Mouse (Mus musculus): Measurements from ENCODE around the gene Nudt3. TPM values are rescaled to one million over a fixed set of nuclear protein-coding genes. Genes with fewer than 3 reads are reported as not detected.

Nudt3 gene
- polyA plus RNA-seq (2012; rRNA removed): 24.6 and 24.8 TPM in 2 replicates

GRCm38 (mm10) chr17:27623360-27624326, at the start of gene Nudt3:
Nudt3 (minus strand) TSS chr17:27623495.

GRCm38 (mm10) chr17:27655089-27656010, 32.1 kb upstream of the Nudt3 start, which contains the start of gene Pacsin1:
Pacsin1 (plus strand) TSS chr17:27655509.

GRCm38 (mm10) chr17:27636132-27637020, 13.1 kb upstream of the Nudt3 start, which contains the start of gene Rps10:
Rps10 (minus strand) TSS chr17:27636669.

GRCm38 (mm10) chr17:27634871-27635574, 11.7 kb upstream of the Nudt3 start, which contains the start of gene RPS10-NUDT3:
RPS10-NUDT3 (minus strand) TSS chr17:27635222.

GRCm38 (mm10) chr17:27565163-27565941, 57.9 kb downstream of the Nudt3 start, which contains the start of gene AI413582:
AI413582 (minus strand) TSS chr17:27565756.

GRCm38 (mm10) chr17:27556315-27557011, 66.8 kb downstream of the Nudt3 start, which contains the start of gene Hmga1:
Hmga1 (plus strand) TSS chr17:27556497.

Other genes with a start within 250 kb of the Nudt3 start
- gene Grm4, start 102.1 kb downstream of the Nudt3 start, polyA plus RNA-seq (2012; rRNA removed): 0.01 TPM in 1 of 2 replicates, not detected in the other
- 161 and 166 TPM in 2 replicates for gene Hmga1, start 67.0 kb downstream of the Nudt3 start, polyA plus RNA-seq (2012; rRNA removed)
- 7.9 and 9.2 TPM in 2 replicates for gene AI413582, start 57.7 kb downstream of the Nudt3 start, polyA plus RNA-seq (2012; rRNA removed)
- not detected in 2 replicates for gene RPS10-NUDT3, start 11.7 kb upstream of the Nudt3 start, polyA plus RNA-seq (2012; rRNA removed)
- 1,116 and 1,190 TPM in 2 replicates for gene Rps10, start 13.2 kb upstream of the Nudt3 start, polyA plus RNA-seq (2012; rRNA removed)
- gene Pacsin1, start 32.0 kb upstream of the Nudt3 start, polyA plus RNA-seq (2012; rRNA removed): 0.07 and 0.10 TPM in 2 replicates
- gene Spdef, start 105.5 kb upstream of the Nudt3 start, polyA plus RNA-seq (2012; rRNA removed): 0.06 TPM in 1 of 2 replicates, not detected in the other
- gene D17Wsu92e, start 197.2 kb upstream of the Nudt3 start, polyA plus RNA-seq (2012; rRNA removed): 21.2 and 25.3 TPM in 2 replicates
- gene Snrpc, start 214.7 kb upstream of the Nudt3 start, polyA plus RNA-seq (2012; rRNA removed): 87.9 and 89.2 TPM in 2 replicates
- gene Uhrf1bp1, start 232.9 kb upstream of the Nudt3 start, polyA plus RNA-seq (2012; rRNA removed): 3.1 and 3.4 TPM in 2 replicates

Data from liver, embryonic 14 days (tissue).